Mouse (Mus musculus) MEL (cell line): ENCODE measurements around the gene Racgap1. TPM values are rescaled to one million over a fixed set of nuclear protein-coding genes. Genes with fewer than 3 reads are reported as not detected.

Source experiments
- DNase-seq: peaks from one replicate; pipeline ENCODE4 v3.0.0; 2011; ENCODE audit warnings: low read depth, low spot score
- H3K27ac ChIP-seq: 2 replicates; pipeline ENCODE4 v1.5.1; 2012; ENCODE audit warnings: low read depth, mild to moderate bottlenecking, control low read depth, low read length, moderate library complexity; ENCODE audit not compliant: control insufficient read depth
- H3K27me3 ChIP-seq, 2 experiments: fragments of 150-350 bp in 1 of 2; sonication (generic) in 1 of 2; 2 replicates each; pipeline ENCODE4 v1.6.1; 2012; ENCODE audit warnings: low read length in 2 of 2, mild to moderate bottlenecking in 2 of 2, improper control_type of control experiment in 1 of 2, moderate library complexity in 1 of 2; ENCODE audit not compliant: insufficient read depth in 2 of 2, control insufficient read depth in 1 of 2
- H3K36me3 ChIP-seq, 2 experiments: 2 replicates each; pipeline ENCODE4 v1.6.1; 2012 to 2014; ENCODE audit warnings: low read length in 2 of 2, improper control_type of control experiment in 1 of 2, inconsistent platforms in 1 of 2, mild to moderate bottlenecking in 1 of 2; ENCODE audit not compliant: insufficient read depth in 2 of 2, control insufficient read depth in 1 of 2
- H3K4me1 ChIP-seq, 2 experiments: fragments of 150-350 bp in 1 of 2; sonication (generic) in 1 of 2; 2 replicates each; pipeline ENCODE4 v1.6.1; 2012; ENCODE audit warnings: low read length in 2 of 2, improper control_type of control experiment in 1 of 2, mild to moderate bottlenecking in 1 of 2; ENCODE audit not compliant: insufficient read depth in 2 of 2, control insufficient read depth in 1 of 2
- H3K4me3 ChIP-seq, 2 experiments: fragments of 150-350 bp in 1 of 2; sonication (generic) in 1 of 2; 2 replicates each; pipeline ENCODE4 v1.5.1; 2012; ENCODE audit warnings: low read depth in 2 of 2, low read length in 2 of 2, mild to moderate bottlenecking in 2 of 2, moderate library complexity in 2 of 2, control low read depth in 1 of 2, improper control_type of control experiment in 1 of 2; ENCODE audit not compliant: control insufficient read depth in 1 of 2, insufficient read depth in 1 of 2
- H3K79me2 ChIP-seq: 2 replicates; pipeline ENCODE4 v1.6.1; 2012; ENCODE audit warnings: mild to moderate bottlenecking, low read length, moderate library complexity; ENCODE audit not compliant: control insufficient read depth, poor library complexity, insufficient read depth
- H3K9ac ChIP-seq: 2 replicates; pipeline ENCODE4 v1.6.1; 2012; ENCODE audit warnings: low read depth, mild to moderate bottlenecking, control low read depth, low read length, moderate library complexity; ENCODE audit not compliant: control insufficient read depth, poor library complexity, severe bottlenecking
- H3K9me3 ChIP-seq: fragments of 150-350 bp; sonication (generic); replicated peaks from 2 replicates; pipeline ENCODE4 v1.6.1; 2012; ENCODE audit warnings: mild to moderate bottlenecking, low read length, improper control_type of control experiment, moderate library complexity; ENCODE audit not compliant: insufficient read depth
- BHLHE40 ChIP-seq: IDR thresholded peaks from 2 replicates; pipeline ENCODE4 v1.6.1; 2012; ENCODE audit warnings: low read depth, mild to moderate bottlenecking, inconsistent platforms, low read length, improper control_type of control experiment, borderline replicate concordance
- CHD2 ChIP-seq: IDR thresholded peaks from 2 replicates; pipeline ENCODE4 v1.6.1; 2011; ENCODE audit warnings: low read length, improper control_type of control experiment
- CTCF ChIP-seq, 3 experiments: IDR thresholded peaks in 2 of 3; conservative IDR thresholded peaks in 1 of 3; 2 replicates each; pipeline ENCODE4 v1.5.1; 2011 to 2012; ENCODE audit warnings: low read length in 3 of 3, low read depth in 2 of 3, mild to moderate bottlenecking in 2 of 3, improper control_type of control experiment in 1 of 3, inconsistent platforms in 1 of 3, mixed read lengths in 1 of 3, moderate library complexity in 1 of 3; ENCODE audit not compliant: control insufficient read depth in 1 of 3, insufficient read depth in 1 of 3, poor library complexity in 1 of 3, severe bottlenecking in 1 of 3
- E2F4 ChIP-seq: IDR thresholded peaks from 2 replicates; pipeline ENCODE4 v1.6.1; 2011; ENCODE audit warnings: low read depth, low read length, improper control_type of control experiment, borderline replicate concordance
- ELF1 ChIP-seq: IDR thresholded peaks from 2 replicates; pipeline ENCODE4 v1.6.1; 2014; ENCODE audit warnings: low read depth, mild to moderate bottlenecking, inconsistent platforms, low read length, improper control_type of control experiment, moderate library complexity
- GATA1 ChIP-seq: IDR thresholded peaks from 2 replicates; pipeline ENCODE4 v1.6.1; 2011; ENCODE audit warnings: low read depth, low read length, improper control_type of control experiment
- MAFK ChIP-seq: IDR thresholded peaks from 2 replicates; pipeline ENCODE4 v1.6.1; 2011; ENCODE audit warnings: low read depth, mild to moderate bottlenecking, low read length, improper control_type of control experiment, borderline replicate concordance
- MAZ ChIP-seq: IDR thresholded peaks from 2 replicates; pipeline ENCODE4 v1.6.1; 2012; ENCODE audit warnings: low read depth, mild to moderate bottlenecking, inconsistent platforms, low read length, improper control_type of control experiment
- MEF2A ChIP-seq: IDR thresholded peaks from 2 replicates; pipeline ENCODE4 v1.6.1; 2014; ENCODE audit warnings: low read depth, mild to moderate bottlenecking, inconsistent platforms, low read length, improper control_type of control experiment; ENCODE audit not compliant: poor library complexity, insufficient replicate concordance, severe bottlenecking; ENCODE audit errors: extremely low read depth
- MXI1 ChIP-seq: IDR thresholded peaks from 2 replicates; pipeline ENCODE4 v1.6.1; 2011; ENCODE audit warnings: mild to moderate bottlenecking, low read depth, low read length, improper control_type of control experiment
- NELFE ChIP-seq: IDR thresholded peaks from 2 replicates; pipeline ENCODE4 v1.6.1; 2011; ENCODE audit warnings: low read depth, low read length, improper control_type of control experiment
- NRF1 ChIP-seq: IDR thresholded peaks from 2 replicates; pipeline ENCODE4 v1.6.1; 2014; ENCODE audit warnings: low read depth, mild to moderate bottlenecking, inconsistent platforms, low read length, improper control_type of control experiment, moderate library complexity; ENCODE audit not compliant: poor library complexity, insufficient read depth, severe bottlenecking
- RCOR1 ChIP-seq: IDR thresholded peaks from 2 replicates; pipeline ENCODE4 v1.6.1; 2012; ENCODE audit warnings: low read depth, mild to moderate bottlenecking, inconsistent platforms, low read length, improper control_type of control experiment
- SIN3A ChIP-seq: IDR thresholded peaks from 2 replicates; pipeline ENCODE4 v1.6.1; 2012; ENCODE audit warnings: low read length, improper control_type of control experiment, inconsistent platforms
- TBP ChIP-seq: IDR thresholded peaks from 2 replicates; pipeline ENCODE4 v1.8.0; 2011; ENCODE audit warnings: low read depth, low read length, improper control_type of control experiment
- TCF12 ChIP-seq: IDR thresholded peaks from 2 replicates; pipeline ENCODE4 v1.6.1; 2014; ENCODE audit warnings: low read depth, mild to moderate bottlenecking, inconsistent platforms, low read length, improper control_type of control experiment, moderate library complexity
- UBTF ChIP-seq: IDR thresholded peaks from 2 replicates; pipeline ENCODE4 v1.6.1; 2012; ENCODE audit warnings: low read depth, mild to moderate bottlenecking, inconsistent platforms, low read length, improper control_type of control experiment, moderate library complexity, borderline replicate concordance; ENCODE audit not compliant: insufficient read depth
- USF2 ChIP-seq, 2 experiments: IDR thresholded peaks; 2 replicates each; pipeline ENCODE4 v1.6.1; 2011 to 2012; ENCODE audit warnings: improper control_type of control experiment in 2 of 2, low read length in 2 of 2, borderline replicate concordance in 1 of 2, inconsistent platforms in 1 of 2, low read depth in 1 of 2, mild to moderate bottlenecking in 1 of 2; ENCODE audit not compliant: insufficient read depth in 1 of 2
- ZNF384 ChIP-seq: IDR thresholded peaks from 2 replicates; pipeline ENCODE4 v1.6.1; 2012; ENCODE audit warnings: low read depth, mild to moderate bottlenecking, inconsistent platforms, low read length, improper control_type of control experiment
- polyA plus RNA-seq, 2 experiments: library from polyadenylated mRNA; stranded (reverse) in 1 of 2; unstranded in 1 of 2; fragments of >175 nt in 1 of 2; fragments of >200 nt in 1 of 2; gene quantifications; 2 replicates each; pipeline versions ENCODE4 v1.2.1 to v1.2.4; 2012; ENCODE audit warnings: low replicate concordance in 2 of 2, low read depth in 1 of 2; ENCODE audit not compliant: insufficient read length in 2 of 2, insufficient read depth in 1 of 2, missing spikeins in 1 of 2
- total RNA-seq: library from RNA; depleted of rRNA; stranded (reverse); fragments of 300-350 nt; gene quantifications from 2 replicates; pipeline ENCODE4 v1.2.3, GENCODE M21; 2012

Racgap1 gene
- total and polyA plus RNA-seq, 3 experiments, result 126 to 367 (median 149) TPM

- Histone ChIP-seq H3K27ac (no peak overlapping the region), H3K79me2 (no peaks in the 10 kb centered on the region), H3K4me3 (no peak overlapping the region), H3K27me3 (peaks cover 4 to 6% of the 10 kb centered on the region in 2 experiments; a peak in 3 of 4 replicates), H3K9me3 (no peaks in the 10 kb centered on the region), H3K4me1 (peaks cover 0 to 1% of the 10 kb centered on the region in 2 experiments; a peak in 1 of 4 replicates), H3K9ac (no peak overlapping the region), H3K36me3 (no peaks in the 10 kb centered on the region)
- TF ChIP-seq NELFE (no peak), MAZ (no peak), MAFK (no peak), SIN3A (no peak), E2F4 (no peak), UBTF (no peak), GATA1 (no peak), ELF1 (no peak), RCOR1 (no peak), BHLHE40 (no peak), ZNF384 (no peak), CTCF (IDR thresholded peaks at IDR 0.05 in 2 of 3, conservative IDR thresholded peaks at IDR 0.05 in 1 of 3; ENCODE audit: control insufficient read depth in 1 of 3, insufficient read depth in 1 of 3, low read depth in 2 of 3, low read length in 3 of 3, poor library complexity in 1 of 3, severe bottlenecking in 1 of 3) (no peak)
- no peak for DNase-seq
Measured at GRCm38 (mm10) chr15:99670964-99671670, 19.7 kb upstream of the Racgap1 start.

- H3K36me3 ChIP-seq, result 0 out of 4 replicates have a peak, but pooled peaks cover 0 to under 1% of the 10 kb centered on the region in 2 experiments
- peaks cover 6% of the 10 kb centered on the region in 2 experiments for H3K27me3 ChIP-seq
- no peak within 1 kb of the TSS for H3K4me3 ChIP-seq
- H3K79me2 ChIP-seq, result no peaks in the 10 kb centered on the region
- DNase-seq, result no peak
- peaks cover 0 to 8% of the 10 kb centered on the region in 2 experiments; a peak in 2 of 4 replicates for H3K4me1 ChIP-seq
- no peak within 1 kb of the TSS for H3K27ac ChIP-seq
- TF ChIP-seq RCOR1, result no peak
- no peak for TF ChIP-seq MAZ
- no peak for TF ChIP-seq CHD2
- TF ChIP-seq TBP, result no peak
- TF ChIP-seq TCF12, result no peak
- no peak for TF ChIP-seq NRF1
- TF ChIP-seq USF2 (IDR thresholded peaks at IDR 0.05; ENCODE audit: borderline replicate concordance in 1 of 2, insufficient read depth in 1 of 2, low read depth in 1 of 2, low read length in 2 of 2), result no peak
- TF ChIP-seq MEF2A, result no peak
- no peak for TF ChIP-seq MXI1
- no peaks in the 10 kb centered on the region for H3K9me3 ChIP-seq
- H3K9ac ChIP-seq, result no peak within 1 kb of the TSS
Measured at GRCm38 (mm10) chr15:99670154-99670821, 18.8 kb upstream of the Racgap1 start, which contains the start of gene Asic1. Asic1 (plus strand) TSS chr15:99670368.
